Mouse (Mus musculus) midbrain, postnatal 0 days (tissue): ENCODE data around the gene Trak1. TPM values are rescaled to one million over a fixed set of nuclear protein-coding genes. Genes with fewer than 3 reads are reported as not detected.
A peak's percentile ranks its signal among the peaks of the same experiment; 100 is the strongest.

Experiments used
- ATAC-seq: fragments of 200-750 bp; cut with Nextera tagmentation; 2 replicates; pipeline ENCODE4 v1.8.0; 2017; ENCODE audit warnings: moderate number of reproducible peaks, mild to moderate bottlenecking, moderate TSS enrichment, moderate library complexity; ENCODE audit not compliant: low FRiP score
- DNase-seq: peaks from one replicate; pipeline ENCODE4 v3.0.0-alpha.2; 2015; ENCODE audit warnings: low spot score
- H3K27ac ChIP-seq: fragments of 300-500 bp; sonication (generic); 2 replicates; pipeline ENCODE4 v1.5.1; 2014; ENCODE audit warnings: low read depth, mild to moderate bottlenecking, low read length, mixed read lengths
- H3K27me3 ChIP-seq: fragments of 300-500 bp; sonication (generic); 2 replicates; pipeline ENCODE4 v1.6.1; 2014; ENCODE audit warnings: low read length, control low read depth, mixed read lengths; ENCODE audit not compliant: insufficient read depth
- H3K36me3 ChIP-seq: fragments of 300-500 bp; sonication (generic); 2 replicates; pipeline ENCODE4 v1.6.1; 2014; ENCODE audit warnings: low read length, control low read depth, mixed read lengths; ENCODE audit not compliant: insufficient read depth
- H3K4me1 ChIP-seq: fragments of 300-500 bp; sonication (generic); 2 replicates; pipeline ENCODE4 v1.6.1; 2014; ENCODE audit warnings: mild to moderate bottlenecking, control low read depth, antibody characterized with exemption, low read length, mixed read lengths; ENCODE audit not compliant: insufficient read depth
- H3K4me2 ChIP-seq: fragments of 300-500 bp; sonication (generic); 2 replicates; pipeline ENCODE4 v1.6.1; 2014; ENCODE audit warnings: low read depth, mild to moderate bottlenecking, low read length, mixed read lengths; ENCODE audit not compliant: poor library complexity, severe bottlenecking
- H3K4me3 ChIP-seq: fragments of 300-500 bp; sonication (generic); 2 replicates; pipeline ENCODE4 v1.5.1; 2014; ENCODE audit warnings: low read depth, mild to moderate bottlenecking, low read length, moderate library complexity
- H3K9ac ChIP-seq: fragments of 300-500 bp; sonication (generic); replicated peaks from 2 replicates; pipeline ENCODE4 v1.6.1; 2014; ENCODE audit warnings: mild to moderate bottlenecking, low read length, moderate library complexity, mixed read lengths; ENCODE audit not compliant: poor library complexity, severe bottlenecking
- H3K9me3 ChIP-seq: fragments of 300-500 bp; sonication (generic); 2 replicates; pipeline ENCODE4 v1.6.1; 2016; ENCODE audit warnings: low read length, control low read depth
- CTCF ChIP-seq: IDR thresholded peaks from 2 replicates; pipeline ENCODE4 v1.5.1; 2016; ENCODE audit warnings: antibody characterized with exemption, mild to moderate bottlenecking
- WGBS: fragments of 180-500 bp; shearing (Covaris S2); extraction: QIAGEN DNeasy Blood & Tissue Kit; methylation state at CpG from one replicate; pipeline ENCODE4 v1.1.7; 2014; 5-methylcytosine and 5-hydroxymethylcytosine counted together
- polyA plus RNA-seq: library from polyadenylated mRNA; unstranded; fragments of >200 nt; fragmentation: Nextera tagmentation; extraction: Ambion mirVana; gene quantifications from 2 replicates; pipeline ENCODE4 v1.2.1, GENCODE M21; 2015
- total RNA-seq: library from RNA; depleted of rRNA; stranded (reverse); fragments of >200 nt; gene quantifications from 2 replicates; pipeline ENCODE4 v1.2.3, GENCODE M21; 2014

Trak1 gene
- total and polyA plus RNA-seq, 2 experiments from 2014 or later = 61.6 to 154 TPM

- DNase-seq (peak; percentile 78), ATAC-seq (no peak)
- H3K9me3 ChIP-seq = no peaks in the 10 kb centered on the region
- no peaks in the 10 kb centered on the region for H3K27me3 ChIP-seq
- H3K4me1 ChIP-seq = no peaks in the 10 kb centered on the region
- no peak overlapping the region for H3K4me3 ChIP-seq
- H3K4me2 ChIP-seq = no peak overlapping the region
- no peak overlapping the region for H3K27ac ChIP-seq
- WGBS = 76% methylated on average over 6 of the region's 6 CpGs
- 0 out of 2 replicates have a peak overlapping the region, but pooled peaks have one; percentile 13 for H3K9ac ChIP-seq
- TF ChIP-seq CTCF = no peak
- H3K36me3 ChIP-seq = peaks cover 63% of the 10 kb centered on the region
Measured at GRCm38 (mm10) chr9:121469711-121470110, 172.4 kb downstream of the Trak1 start.

GRCm38 (mm10) chr9:121474771-121475170, 177.5 kb downstream of the Trak1 start:
- H3K27me3 ChIP-seq = no peaks in the 10 kb centered on the region
- H3K27ac ChIP-seq = no peak overlapping the region
- H3K4me2 ChIP-seq = no peak overlapping the region
- TF ChIP-seq CTCF = peak; percentile 63
- no peak overlapping the region for H3K9ac ChIP-seq
- peaks cover 38% of the 10 kb centered on the region for H3K36me3 ChIP-seq
- ATAC-seq = no peak
- no peaks in the 10 kb centered on the region for H3K9me3 ChIP-seq
- WGBS = 88% methylated on average over 5 of the region's 5 CpGs
- no peak overlapping the region for H3K4me3 ChIP-seq
- H3K4me1 ChIP-seq = no peaks in the 10 kb centered on the region
- DNase-seq = no peak

- TF ChIP-seq CTCF = no peak
- H3K4me3 ChIP-seq = no peak overlapping the region
- H3K4me2 ChIP-seq = no peak overlapping the region
- H3K27ac ChIP-seq = no peak overlapping the region
- peaks cover 32% of the 10 kb centered on the region for H3K36me3 ChIP-seq
- no peaks in the 10 kb centered on the region for H3K27me3 ChIP-seq
- 81% methylated on average over 16 of the region's 16 CpGs for WGBS
- no peaks in the 10 kb centered on the region for H3K4me1 ChIP-seq
- no peak overlapping the region for H3K9ac ChIP-seq
- H3K9me3 ChIP-seq = no peaks in the 10 kb centered on the region
- ATAC-seq (no peak), DNase-seq (peak; percentile 27)
Measured at GRCm38 (mm10) chr9:121475488-121476452, 178.5 kb downstream of the Trak1 start.

- Histone ChIP-seq H3K27me3 (no peaks in the 10 kb centered on the region), H3K9ac (no peak overlapping the region), H3K4me1 (no peaks in the 10 kb centered on the region), H3K9me3 (no peaks in the 10 kb centered on the region), H3K4me2 (peak overlapping the region; percentile 37; the same call in 1 of the 2 replicates), H3K27ac (no peak overlapping the region), H3K4me3 (no peak overlapping the region), H3K36me3 (peaks cover 16% of the 10 kb centered on the region)
- TF ChIP-seq CTCF = peak; percentile 87
- WGBS = 9% methylated on average over 15 of the region's 15 CpGs
- ATAC-seq = no peak
- DNase-seq = peak; percentile 91
Measured at GRCm38 (mm10) chr9:121477305-121477911, 180.1 kb downstream of the Trak1 start.

- Histone ChIP-seq H3K4me3 (no peak overlapping the region), H3K4me1 (no peaks in the 10 kb centered on the region), H3K4me2 (no peak overlapping the region), H3K27me3 (no peaks in the 10 kb centered on the region), H3K9me3 (no peaks in the 10 kb centered on the region), H3K36me3 (peaks cover 2% of the 10 kb centered on the region; the same call in 1 of the 2 replicates), H3K9ac (no peak overlapping the region; the same call in 1 of the 2 replicates), H3K27ac (no peak overlapping the region)
- peak; percentile 82 for DNase-seq
- peak; percentile 95 for TF ChIP-seq CTCF
- 23% methylated on average over 5 of the region's 5 CpGs for WGBS
- ATAC-seq = peak; percentile 64; the same call in 1 of the 2 replicates
Measured at GRCm38 (mm10) chr9:121479453-121479852, 182.2 kb downstream of the Trak1 start.

GRCm38 (mm10) chr9:121487216-121487615, 189.9 kb downstream of the Trak1 start:
- no peak overlapping the region for H3K27ac ChIP-seq
- 63% methylated on average over 7 of the region's 7 CpGs for WGBS
- no peak overlapping the region for H3K4me3 ChIP-seq
- no peak overlapping the region for H3K4me2 ChIP-seq
- no peak overlapping the region for H3K9ac ChIP-seq
- H3K27me3 ChIP-seq = no peaks in the 10 kb centered on the region
- no peak for DNase-seq
- ATAC-seq = no peak
- H3K9me3 ChIP-seq = no peaks in the 10 kb centered on the region
- no peaks in the 10 kb centered on the region for H3K4me1 ChIP-seq
- no peaks in the 10 kb centered on the region for H3K36me3 ChIP-seq
- TF ChIP-seq CTCF = no peak
